In the genomic region with DNA sequence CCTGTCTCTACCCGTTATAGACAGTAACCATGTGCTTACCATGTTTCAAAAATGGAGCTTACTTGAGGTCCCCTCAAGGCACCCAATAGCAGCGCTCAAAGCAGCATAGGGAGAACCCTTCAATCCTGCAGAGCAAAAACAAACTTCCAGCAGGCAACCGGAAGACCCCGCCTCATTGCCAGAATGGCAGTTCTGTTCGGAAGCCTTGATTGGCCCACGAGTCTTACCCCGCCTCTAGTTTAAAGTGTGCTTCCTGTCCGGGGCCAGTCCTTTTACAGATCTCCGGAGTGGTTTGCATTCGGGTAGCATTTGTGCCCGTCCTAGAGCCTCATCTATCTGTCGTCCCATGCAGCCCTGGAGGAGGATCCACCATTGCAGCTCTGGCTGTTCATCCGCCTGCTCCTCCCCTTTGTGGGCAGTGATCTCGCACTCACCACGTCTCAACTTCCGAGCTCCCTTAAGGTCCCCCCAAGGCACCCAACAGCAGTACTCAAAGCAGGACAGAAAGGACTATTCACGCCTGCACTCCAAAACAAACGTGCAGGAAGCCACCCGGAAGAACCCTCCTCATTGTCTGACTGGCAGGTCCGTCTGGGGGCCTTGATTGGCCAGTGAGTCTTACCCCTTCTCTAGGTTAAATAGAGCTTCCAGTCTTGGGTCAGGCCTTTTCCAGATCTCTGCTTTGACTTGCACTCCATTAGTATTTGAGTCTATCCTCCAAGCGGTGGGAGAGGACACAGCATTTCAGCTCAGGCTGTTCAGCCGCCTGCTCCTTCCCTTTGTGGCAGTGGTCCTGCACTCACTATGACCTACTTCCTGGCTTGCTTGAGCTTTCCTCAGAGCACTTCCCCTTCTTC, we compare ENCODE assay signal across 8 mouse cellular contexts. TPM values are rescaled to one million over a fixed set of nuclear protein-coding genes. Genes with fewer than 3 reads are reported as not detected.
DNase-seq lines count a peak whose midpoint lies in the region; ATAC-seq and TF ChIP-seq lines count a peak whose summit lies in the region.
"Not testable (repeated sequence)": the region's sequence is repeated elsewhere in the genome, so short reads cannot be mapped to it uniquely, and the experiment has no call there.

No protein-coding gene starts in this region.

- peak overlapping the region; percentile 62 for H3K4me2 ChIP-seq in lung, embryonic 16.5 days (ENCODE audit: low read depth, low read length)

- not testable (repeated sequence) for TF ChIP-seq POLR2A in thymus, adult 2 months (IDR thresholded peaks at IDR 0.05; ENCODE audit: control insufficient read depth, extremely low read depth, insufficient read depth, low read length, poor library complexity)

- not testable (repeated sequence) for H3K27me3 ChIP-seq in hindbrain, embryonic 10.5 days (ENCODE audit: insufficient read depth, poor library complexity, severe bottlenecking); lung, embryonic 16.5 days (ENCODE audit: control insufficient read depth, insufficient read depth, low read depth, low read length); thymus, adult 2 months (ENCODE audit: control insufficient read depth, insufficient read depth, low read length)

- DNase-seq in Muller cell, postnatal 12 days (ENCODE audit: inconsistent ontology term) = peak; percentile 79
- DNase-seq in cerebellum, adult 9-11 months = peak; percentile 84
- DNase-seq in frontal cortex, adult 2 months (ENCODE audit: extremely low spot score in 1 of 2, low spot score in 1 of 2) = peak; percentile 85 to 88
- peak; percentile 81 for DNase-seq in hindbrain, embryonic 10.5 days (ENCODE audit: low spot score)
- peak; percentile 90 for DNase-seq in layer of hippocampus, adult 9-11 months
- peak; percentile 79 for DNase-seq in ovary, adult 18-20 months (ENCODE audit: low spot score)
- peak; percentile 80 for DNase-seq in thymus, adult 2 months

- H3K4me1 ChIP-seq in hindbrain, embryonic 10.5 days (replicated peaks); lung, embryonic 16.5 days (replicated peaks; ENCODE audit: control insufficient read depth, insufficient read depth, low read length); thymus, adult 2 months (replicated peaks; ENCODE audit: control insufficient read depth, insufficient read depth, low read length): not testable (repeated sequence)

- peak overlapping the region; percentile 54 for H3K4me3 ChIP-seq in hindbrain, embryonic 10.5 days
- H3K4me3 ChIP-seq in lung, embryonic 16.5 days (ENCODE audit: low read length) = peak overlapping the region; percentile 65
- peak overlapping the region; percentile 64 for H3K4me3 ChIP-seq in thymus, adult 2 months (ENCODE audit: control insufficient read depth, insufficient read depth, low read length)

- H3K9ac ChIP-seq in lung, embryonic 16.5 days (ENCODE audit: low read length) = peak overlapping the region; percentile 73

- H3K27ac ChIP-seq in hindbrain, embryonic 10.5 days = peak overlapping the region; percentile 85
- peak overlapping the region; percentile 96 for H3K27ac ChIP-seq in lung, embryonic 16.5 days (ENCODE audit: low read length)
- H3K27ac ChIP-seq in thymus, adult 2 months (ENCODE audit: control insufficient read depth, insufficient read depth, low read length) = peak overlapping the region; percentile 96

- not testable (repeated sequence) for TF ChIP-seq CTCF in thymus, adult 2 months (IDR thresholded peaks at IDR 0.05; ENCODE audit: borderline replicate concordance, control insufficient read depth, extremely low read depth, insufficient read depth, low read length, poor library complexity)

- H3K36me3 ChIP-seq in hindbrain, embryonic 10.5 days; lung, embryonic 16.5 days (ENCODE audit: control insufficient read depth, insufficient read depth, low read length); thymus, adult 2 months (ENCODE audit: control insufficient read depth, insufficient read depth, low read length): not testable (repeated sequence)

- not testable (repeated sequence) for H3K9me3 ChIP-seq in hindbrain, embryonic 10.5 days; lung, embryonic 16.5 days (ENCODE audit: control insufficient read depth, low read length)

- 8% methylated on average over 22 of the region's 22 CpGs for WGBS in hindbrain, embryonic 10.5 days
- 8% methylated on average over 22 of the region's 22 CpGs for WGBS in lung, embryonic 16.5 days
- WGBS in thymus, adult 2 months = 21% methylated on average over 22 of the region's 22 CpGs

- ATAC-seq in lung, embryonic 16.5 days (ENCODE audit: low read depth) = peak; percentile 98

RNA-seq across cellular contexts. Expression of a gene that starts 22.0 kb away (rescaled TPM):
- 6.6 and 9.7 TPM in 2 replicates for polyA plus RNA-seq in frontal cortex, adult 2 months (2012; rRNA removed)
- 3.8 and 4.2 TPM in 2 replicates for polyA plus RNA-seq in hindbrain, embryonic 10.5 days (2016; fragmentation: Nextera tagmentation; extraction: Ambion mirVana)
- polyA plus RNA-seq in lung, embryonic 16.5 days (2015; fragmentation: Nextera tagmentation; extraction: Ambion mirVana) = 41.1 and 44.8 TPM in 2 replicates
- polyA plus RNA-seq in thymus, adult 2 months (2012; rRNA removed) = 22.8 and 29.3 TPM in 2 replicates

Comparison
In these comparisons a context has a peak if more than half of its experiments do, and no peak if none do; other contexts are left out.
1. Peak in every context shown above with its lines: DNase-seq, ATAC-seq, H3K4me3 ChIP-seq and H3K27ac ChIP-seq.